Mouse (Mus musculus) urinary bladder, postnatal 4 days (tissue): ENCODE data around the gene Gm45799.

ENCODE experiments used
- DNase-seq, 2 experiments: peaks; one replicate each; pipeline ENCODE4 v3.0.0; 2021 to 2022; ENCODE audit warnings: low spot score in 2 of 2

Gene Gm45799

GRCm38 (mm10) chr7:105641936-105642335, 1.6 kb downstream of the Gm45799 start:
- no peak for DNase-seq

DNA sequence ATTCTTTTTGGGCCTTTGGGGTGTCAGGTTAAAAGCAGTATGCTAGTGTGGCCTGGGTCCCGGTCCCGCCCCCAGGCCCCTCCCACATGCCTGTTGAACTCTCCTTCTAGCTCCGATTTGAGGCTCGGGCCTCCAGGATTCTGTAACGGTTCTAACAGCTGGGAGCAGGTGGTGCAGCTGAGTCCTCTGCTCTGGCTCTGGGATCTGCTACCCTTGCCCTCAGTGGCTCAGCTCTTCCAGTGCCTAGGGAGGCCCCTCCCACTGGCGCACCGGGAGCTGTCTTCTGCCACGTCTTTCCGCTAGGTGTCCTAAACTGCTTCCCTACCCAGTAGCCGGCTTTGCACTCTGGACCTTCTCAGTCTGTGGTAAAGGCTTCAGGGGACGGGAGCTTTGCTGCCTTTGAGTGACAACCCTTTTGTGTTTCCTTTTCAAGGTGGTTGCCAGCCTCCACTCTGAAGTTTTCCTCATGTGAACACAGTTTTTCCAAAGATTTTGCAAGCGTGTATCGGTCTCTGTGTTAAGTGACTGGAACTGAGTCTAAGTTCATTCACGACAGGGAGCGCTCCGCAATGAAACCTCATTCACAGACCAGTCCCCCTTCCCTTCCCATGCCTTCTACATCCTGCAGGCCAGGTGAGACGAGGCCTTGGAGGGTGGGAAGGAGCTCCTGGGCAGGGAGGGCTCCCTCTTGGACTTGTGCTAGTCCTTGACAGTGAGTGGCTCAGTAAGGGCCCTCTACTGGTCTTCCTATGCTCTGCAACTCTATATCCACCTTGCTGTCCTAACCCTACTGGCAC, 10.5 kb downstream of the Gm45799 start, which contains the start of gene Dnhd1:
Dnhd1 (plus strand) TSS at position 189 of the 797 bp plus-strand sequence.
- DNase-seq = peak; percentile 72 to 74

DNA sequence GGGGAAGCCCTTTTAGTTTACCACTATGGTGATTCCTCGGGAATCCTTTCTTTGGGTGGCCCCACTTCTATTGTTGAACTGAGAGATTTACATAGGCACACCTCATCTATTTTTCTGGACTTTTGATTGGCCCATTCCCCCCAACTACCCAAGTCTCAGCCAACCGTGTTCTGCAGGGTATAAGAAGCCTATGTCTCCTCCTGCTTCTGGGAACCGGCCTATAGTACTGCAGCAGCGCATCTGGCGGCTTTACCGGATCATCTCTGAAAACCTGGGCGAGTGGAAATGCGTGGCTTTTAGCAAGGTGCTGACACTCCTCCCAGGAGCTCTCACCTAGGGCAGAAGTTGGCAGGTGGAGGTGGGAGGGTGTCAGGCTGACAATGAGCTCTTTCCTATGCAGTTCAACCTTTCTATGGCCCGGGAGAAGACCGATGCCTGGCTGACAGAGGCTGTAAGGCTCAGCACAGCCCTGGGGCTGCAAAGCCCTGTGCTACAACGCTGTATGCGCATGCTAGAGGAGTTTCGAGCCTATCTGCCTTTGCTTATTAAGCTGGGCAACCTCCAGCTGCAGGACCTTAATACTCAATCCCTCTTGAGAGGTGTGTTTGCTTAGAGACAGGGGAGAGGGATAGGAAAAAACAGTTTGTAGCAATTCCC, 45.3 kb downstream of the Gm45799 start:
- DNase-seq = no peak

- no peak for DNase-seq
These were observed 50.5 kb downstream of the Gm45799 start for GRCm38 (mm10) chr7:105690875-105691274.

DNA sequence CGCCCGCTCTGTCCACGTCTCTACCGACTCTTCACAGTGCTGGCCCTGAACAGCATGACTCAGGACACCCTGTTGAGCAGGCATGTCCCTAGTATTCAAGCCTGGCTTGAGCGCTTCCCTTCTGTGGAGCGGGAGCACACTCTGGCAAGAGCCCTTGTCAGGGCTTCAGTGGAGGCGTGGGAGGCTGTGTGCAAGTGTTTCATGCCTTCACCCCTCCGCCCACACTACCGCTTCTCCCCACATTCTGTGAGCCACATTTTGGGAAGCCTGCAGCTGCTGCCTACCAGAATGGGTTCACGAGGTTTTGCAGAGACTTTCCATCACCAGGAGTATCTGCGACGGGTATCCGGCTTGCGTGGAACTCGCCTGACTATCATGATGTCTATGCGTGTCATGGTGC, 62.8 kb downstream of the Gm45799 start:
- DNase-seq = no peak

DNA sequence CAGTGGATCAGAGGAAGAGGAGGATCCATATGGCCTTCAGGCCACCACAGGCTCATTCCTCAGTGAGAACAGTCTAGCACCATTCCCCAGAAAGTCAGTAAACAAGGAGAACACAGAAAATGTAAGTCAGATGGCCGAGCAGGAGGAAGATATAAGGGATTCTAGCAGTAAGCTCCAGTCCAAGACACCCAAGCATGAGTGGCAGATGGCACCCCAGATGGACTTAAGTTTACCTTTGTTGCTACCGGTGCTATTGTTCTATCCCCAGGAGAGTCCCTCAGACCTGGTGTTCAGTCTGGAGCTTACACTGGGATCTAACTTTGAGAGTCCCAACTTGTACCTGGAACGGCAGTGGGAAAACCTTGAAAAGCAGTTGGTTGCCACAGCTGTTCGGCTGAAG, 63.5 kb downstream of the Gm45799 start:
- no peak for DNase-seq

DNA sequence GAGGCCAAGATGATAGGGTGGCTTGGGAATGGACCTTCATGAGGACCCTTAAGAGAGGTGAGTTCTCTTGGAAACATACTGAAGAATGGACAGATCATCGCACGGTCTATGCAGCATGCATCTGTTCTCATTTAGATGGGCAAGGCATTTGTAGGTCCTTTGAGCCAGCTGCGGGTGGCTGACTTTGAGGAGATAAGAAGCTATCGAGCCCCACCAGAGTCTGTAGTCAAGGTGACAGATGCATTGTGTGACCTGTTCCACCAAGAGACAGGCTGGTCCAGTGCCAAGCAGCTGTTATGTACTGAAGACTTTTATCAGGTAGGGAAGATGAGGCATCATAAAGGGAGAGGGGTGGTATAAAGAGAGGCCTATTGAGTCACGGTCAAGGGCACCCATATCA, 68.4 kb downstream of the Gm45799 start:
- DNase-seq = no peak

- no peak for DNase-seq
These were observed 75.0 kb downstream of the Gm45799 start for GRCm38 (mm10) chr7:105715366-105715765.

DNA sequence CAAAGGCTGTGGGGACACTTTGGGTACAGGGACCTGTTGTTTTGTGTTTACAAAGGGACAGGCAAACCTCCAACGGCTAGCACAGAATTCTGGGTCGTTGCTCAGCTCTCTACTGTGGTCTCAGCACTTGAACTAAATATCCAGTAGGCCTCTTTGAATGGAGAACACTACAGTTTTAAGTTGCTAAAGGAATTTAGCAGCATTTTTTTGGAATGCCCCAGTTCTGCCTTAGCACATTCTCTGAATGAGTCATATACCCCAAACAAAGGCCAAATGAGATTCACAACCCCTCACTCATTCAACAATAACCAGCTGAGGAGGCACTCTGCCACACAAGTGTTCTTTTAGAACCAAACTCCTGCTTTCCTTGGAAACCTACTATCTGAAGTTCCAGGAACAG, 81.6 kb downstream of the Gm45799 start:
- DNase-seq = no peak

DNA sequence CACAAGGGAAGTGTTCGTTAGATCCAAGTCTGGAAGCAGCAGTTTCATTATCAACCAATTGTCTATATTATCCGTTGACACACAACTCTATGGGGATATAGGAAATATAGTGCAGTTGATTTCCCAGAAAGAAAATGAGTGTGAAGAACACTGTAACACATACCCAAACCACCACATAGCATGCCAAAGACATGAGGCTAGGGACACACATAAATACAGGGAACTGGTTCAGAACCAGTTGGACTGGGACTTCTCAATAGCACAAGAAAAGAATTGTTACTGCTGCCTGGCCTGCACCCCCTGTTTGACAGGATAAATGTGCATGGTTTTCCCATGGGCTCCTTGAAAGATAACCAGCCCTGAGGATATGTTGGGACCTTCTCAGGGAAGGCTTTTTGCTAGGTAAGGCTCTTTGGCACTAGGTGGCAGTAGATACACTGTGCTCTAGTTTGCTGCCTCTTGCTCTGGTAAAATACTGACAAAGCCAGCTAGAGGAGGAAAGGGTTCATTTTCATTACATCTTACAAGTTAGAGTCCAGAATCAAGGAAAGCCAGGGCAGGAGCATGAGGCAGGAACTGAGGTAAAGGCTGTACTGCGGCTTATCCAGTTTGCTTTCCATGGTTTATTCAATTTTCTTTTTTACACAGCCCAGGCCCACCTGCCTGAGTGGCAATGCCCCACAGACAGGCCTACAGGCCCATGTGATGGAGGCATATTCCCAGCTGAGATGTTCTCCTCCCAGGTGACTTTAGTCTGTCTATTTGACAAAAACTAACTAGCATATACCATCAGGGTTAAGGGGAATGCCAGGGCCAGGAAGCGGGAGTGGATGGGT, 86.0 kb downstream of the Gm45799 start:
- DNase-seq = peak in 1 of 2 experiments; percentile 49

GRCm38 (mm10) chr7:105726980-105727325, 86.6 kb downstream of the Gm45799 start:
- DNase-seq = no peak

DNA sequence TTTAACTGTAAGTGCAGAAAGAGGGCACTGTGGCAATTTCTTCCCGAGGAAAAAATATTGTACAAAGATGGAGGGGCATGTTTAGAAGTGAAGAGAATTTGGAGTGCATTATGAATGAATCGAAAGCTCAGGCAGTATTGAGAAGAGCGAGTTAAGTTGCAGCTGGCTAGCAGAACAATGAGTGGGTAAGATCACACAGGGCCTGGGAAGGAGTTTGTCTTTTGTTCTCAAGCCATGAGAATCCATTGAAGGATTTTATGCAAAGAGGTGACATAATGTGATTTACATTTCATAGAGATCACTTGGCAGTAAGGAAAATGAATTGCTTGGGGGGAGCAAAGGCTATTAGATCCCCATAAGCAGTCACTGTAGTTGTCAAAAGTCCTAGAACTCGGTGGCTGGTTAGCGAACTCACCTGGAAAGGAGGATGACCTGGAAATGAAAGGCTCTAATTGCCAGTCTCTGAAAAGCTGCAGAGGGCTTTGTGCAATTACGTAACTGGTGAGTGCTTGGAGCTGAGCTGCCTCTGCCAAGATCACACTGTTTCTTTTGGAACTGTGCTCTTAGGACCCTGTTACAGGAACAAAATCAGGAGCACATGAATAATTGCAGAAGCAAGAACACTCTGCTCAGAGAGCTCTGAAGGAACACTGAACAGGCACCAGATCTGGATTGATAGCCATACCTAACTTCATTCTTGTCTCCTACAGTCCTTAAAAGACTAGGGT, 88.5 kb downstream of the Gm45799 start:
- DNase-seq = no peak

- DNase-seq = peak in 1 of 2 experiments; percentile 58
These were observed 93.5 kb downstream of the Gm45799 start for GRCm38 (mm10) chr7:105733836-105734235.
